Mouse (Mus musculus): ENCODE measurements around the gene Tax1bp1.

DNA sequence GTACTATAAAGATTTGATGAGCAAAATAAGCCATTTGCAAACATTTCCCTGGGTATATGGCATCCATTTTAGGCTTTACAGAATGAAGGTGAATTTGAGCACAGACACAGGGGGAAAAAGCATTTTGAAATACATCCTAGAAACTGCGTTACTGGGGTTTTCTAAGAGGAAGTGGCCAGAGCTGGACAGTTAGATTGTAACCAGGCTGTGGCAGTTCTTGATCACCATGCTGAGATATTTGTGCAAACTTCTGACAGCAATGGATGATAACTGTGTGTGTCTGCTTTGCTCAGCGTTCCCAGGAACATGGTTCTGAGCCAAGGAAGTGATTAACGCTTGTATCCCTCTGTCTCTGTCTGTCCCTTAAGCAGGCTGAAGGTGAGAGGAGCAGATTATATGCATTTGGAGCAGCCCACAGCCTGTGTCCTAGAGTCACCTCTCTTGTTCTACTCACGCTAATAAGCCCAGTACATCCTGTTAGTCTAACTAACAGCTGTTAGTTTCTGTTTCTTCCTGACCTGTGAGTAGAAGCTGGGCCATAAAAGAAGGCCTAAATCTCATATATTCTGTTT, 15.5 kb upstream of the Tax1bp1 start:
- TF ChIP-seq EP300 (optimal IDR thresholded peaks at IDR 0.05) (no peak), CTCF (IDR thresholded peaks at IDR 0.05; ENCODE audit: low read depth) (no peak)

Measured in stomach, postnatal 0 days (tissue).